Mouse (Mus musculus) layer of hippocampus, postnatal 25 days (tissue): ENCODE measurements around the gene Apba1. TPM values are rescaled to one million over a fixed set of nuclear protein-coding genes. Genes with fewer than 3 reads are reported as not detected.

ENCODE experiments used
- DNase-seq, 2 experiments: peaks; one replicate each; pipeline ENCODE4 v3.0.0; 2022; ENCODE audit warnings: mixed read lengths in 2 of 2, low spot score in 1 of 2; ENCODE audit errors: extremely low spot score in 1 of 2
- total RNA-seq, 2 experiments: library from RNA; stranded (reverse); gene quantifications; 2 replicates each; pipeline ENCODE4 v1.2.3; 2021

The Apba1 gene
- total RNA-seq, 2 experiments from 2014 or later: 113 to 119 TPM

DNA sequence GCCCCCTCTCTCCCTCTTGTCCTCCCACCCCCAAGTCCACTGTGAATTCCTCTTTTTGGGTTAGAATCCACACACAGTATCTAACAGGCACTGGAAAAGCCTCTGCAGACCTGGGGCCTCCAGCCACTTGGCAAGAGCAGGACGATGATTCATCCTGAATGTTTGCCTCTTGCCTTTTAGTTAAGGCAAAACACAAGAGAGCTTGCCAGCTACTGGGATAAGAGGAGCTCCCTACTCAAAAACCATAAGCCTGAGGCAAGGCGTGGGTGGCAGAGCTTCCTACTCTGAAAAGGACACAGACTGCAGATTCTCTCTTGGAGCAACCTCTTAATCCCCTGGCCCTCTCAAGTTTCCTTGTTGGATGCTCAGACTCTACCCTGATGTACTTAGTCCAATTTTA lies 208.5 kb downstream of the Apba1 start:
- DNase-seq: no peak

DNA sequence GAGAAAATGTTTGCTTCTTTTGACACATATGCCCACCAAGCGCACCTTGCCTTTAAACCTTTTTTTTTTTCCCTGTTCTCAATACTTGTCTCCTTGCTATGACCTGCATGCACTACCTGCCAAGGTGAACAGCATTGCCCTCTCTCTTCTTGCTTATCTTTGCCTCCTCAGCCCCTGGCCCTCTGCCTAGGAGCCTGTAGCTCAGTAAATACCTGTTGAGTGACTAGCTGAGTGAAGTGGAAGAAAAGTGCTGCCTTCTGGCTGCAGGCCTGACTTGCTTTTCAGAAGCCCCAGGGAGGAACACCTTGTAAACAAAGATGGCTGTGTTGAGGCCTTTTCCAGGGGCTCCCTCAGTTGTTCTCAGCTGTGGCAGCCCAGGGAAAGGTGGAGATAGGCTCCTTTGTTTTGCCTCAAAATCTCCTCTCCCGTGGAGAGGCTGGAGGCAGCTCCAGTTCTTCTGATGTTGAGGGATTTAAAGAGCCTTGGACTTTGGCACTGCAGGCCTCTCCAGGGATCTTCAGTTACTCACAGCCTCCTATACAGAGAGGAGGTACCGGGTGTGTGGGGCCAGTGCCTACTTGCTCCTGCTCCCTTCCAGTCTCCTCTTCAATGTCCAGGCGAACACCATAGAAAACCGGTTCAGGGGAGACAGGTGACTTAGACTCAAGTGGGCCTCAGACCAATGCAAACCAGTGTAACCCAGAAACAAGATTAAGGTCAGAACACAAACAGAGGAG lies 209.6 kb downstream of the Apba1 start:
- no peak for DNase-seq

DNA sequence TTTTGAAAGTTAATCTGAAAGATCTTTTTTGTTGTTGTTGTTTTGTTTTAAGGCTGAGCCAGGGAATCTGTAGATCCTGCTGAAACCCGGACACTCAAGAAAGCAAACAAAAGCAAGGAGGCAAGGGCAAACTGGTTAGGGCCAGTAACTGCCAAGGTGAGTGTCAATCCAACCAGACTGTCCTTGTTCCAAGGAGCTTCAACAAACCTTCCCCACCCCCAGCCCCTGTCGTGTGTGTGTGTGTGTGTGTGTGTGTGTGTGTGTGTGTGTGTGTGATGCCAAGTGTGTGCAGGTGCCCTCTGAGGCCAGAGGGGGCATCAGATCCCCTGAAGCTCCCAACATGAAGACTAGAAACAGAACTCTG lies 210.2 kb downstream of the Apba1 start:
- DNase-seq: no peak

DNA sequence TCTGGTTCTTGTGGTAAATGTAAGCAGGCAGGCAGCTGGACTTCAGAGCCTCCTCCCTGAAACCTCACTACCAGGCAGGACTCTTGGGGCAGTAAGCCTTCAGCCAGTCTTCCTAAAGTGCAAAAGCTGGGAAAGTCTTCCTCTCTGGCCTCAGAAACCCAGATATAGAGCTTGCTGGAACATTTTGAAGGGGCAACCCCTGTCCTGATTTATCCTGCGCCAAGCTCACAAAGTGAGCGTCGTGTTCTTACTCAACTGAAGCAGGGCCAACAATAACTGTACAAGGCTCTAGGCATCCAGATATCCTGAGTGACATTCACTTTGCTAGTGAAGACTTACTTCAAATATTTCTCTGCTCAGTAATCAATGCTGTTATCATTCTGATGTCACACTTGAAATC lies 211.7 kb downstream of the Apba1 start:
- DNase-seq: no peak

DNA sequence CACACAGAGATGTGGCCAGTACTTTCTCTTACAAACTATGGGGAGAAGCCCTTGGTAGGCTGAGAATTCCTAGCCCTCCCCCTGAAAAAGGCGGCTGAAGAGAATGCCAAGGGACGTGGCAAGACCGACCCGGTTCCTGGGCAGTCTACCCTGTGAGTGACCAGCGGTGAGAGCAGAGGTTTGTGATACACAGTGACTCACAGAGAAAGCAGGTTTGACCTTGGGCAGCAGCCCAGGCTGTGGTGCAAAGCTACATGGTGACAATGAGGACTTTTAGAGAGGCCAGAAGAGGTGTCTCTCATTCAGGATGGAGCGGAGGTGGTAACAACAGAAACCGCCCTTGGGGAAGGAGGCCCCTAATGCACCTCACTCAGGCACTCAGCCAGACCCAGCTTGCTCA lies 212.7 kb downstream of the Apba1 start:
- no peak for DNase-seq

DNA sequence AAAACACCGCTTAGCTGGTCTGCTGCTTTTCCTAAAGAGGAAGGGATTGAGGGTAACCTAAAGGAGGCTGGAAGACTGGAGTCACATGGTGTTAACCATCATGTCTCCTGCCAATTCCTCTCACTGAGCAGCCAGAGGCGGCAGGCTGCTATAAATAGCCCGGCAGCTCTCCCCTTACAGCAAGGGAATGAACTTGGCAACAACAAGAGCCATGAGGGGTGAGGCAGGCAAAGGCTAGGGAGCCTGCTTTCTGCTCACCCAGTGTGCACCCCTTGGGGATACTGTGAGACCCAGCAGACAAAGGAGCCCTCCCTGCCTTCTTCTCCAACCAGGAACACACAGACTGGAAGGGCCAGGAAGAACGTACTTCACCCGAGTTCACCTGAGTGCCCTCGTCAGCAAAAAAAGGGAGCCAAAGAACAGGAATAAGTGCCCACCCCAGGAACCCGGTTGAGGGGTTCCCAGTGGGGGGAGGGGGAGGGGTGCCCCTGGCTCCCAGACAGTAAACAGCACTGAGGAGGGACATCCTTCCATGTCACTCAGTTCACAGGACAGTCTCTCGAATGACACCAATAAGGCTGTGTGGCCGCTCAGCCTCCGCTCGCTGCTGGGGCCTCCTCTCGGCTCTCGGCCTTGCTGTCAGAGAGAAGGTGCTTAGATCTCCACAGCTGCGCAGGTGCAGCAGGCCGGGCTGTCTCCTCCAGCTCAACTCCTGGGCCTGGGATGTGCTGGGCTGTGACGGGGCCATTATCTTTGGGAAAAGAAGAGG lies 214.4 kb downstream of the Apba1 start:
- no peak for DNase-seq

DNA sequence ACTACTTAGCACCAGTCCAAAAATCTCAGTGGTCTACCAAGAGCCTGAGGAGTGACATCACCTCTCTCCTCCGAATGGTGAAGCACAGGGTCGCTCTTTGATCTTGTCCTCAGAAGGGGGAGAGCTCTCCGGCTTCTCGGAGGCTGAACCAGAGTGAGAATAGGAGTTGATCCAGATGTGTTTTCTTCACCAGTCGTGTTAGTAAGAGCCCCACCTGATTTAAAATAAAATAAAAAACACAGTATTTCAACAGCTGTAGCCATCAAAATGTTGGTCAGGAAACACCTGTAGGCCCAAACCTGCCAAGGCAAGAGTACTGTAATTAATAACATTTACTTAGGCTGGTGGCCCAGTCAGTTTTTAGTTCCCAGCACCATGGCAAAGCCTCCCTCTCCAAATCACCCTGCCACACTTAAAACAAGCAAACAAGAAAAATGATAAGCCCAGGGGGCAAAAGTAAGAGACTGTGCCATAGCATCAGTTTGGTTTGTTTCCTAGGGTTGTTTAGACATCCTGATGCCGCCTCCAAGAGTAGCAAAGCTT lies 219.3 kb downstream of the Apba1 start:
- no peak for DNase-seq

DNA sequence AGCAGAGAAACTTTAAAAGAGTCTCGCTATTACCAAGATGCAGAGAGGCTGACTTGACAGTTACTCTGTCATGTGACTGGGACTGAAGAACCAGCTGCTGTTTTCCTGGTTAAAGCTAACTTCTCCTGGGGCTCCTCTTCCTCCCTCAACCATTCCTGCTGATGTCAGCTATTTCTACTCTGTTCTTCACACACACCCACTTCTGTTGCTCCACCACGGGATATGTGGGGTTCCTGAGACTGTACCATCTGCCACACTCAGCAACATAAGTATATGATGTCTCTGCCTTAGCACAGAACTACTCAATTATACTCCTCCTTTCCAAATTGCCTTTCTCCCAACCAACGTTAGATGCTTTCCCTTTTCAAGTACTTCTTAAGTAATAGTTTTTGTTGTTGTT lies 221.9 kb downstream of the Apba1 start:
- no peak for DNase-seq

DNA sequence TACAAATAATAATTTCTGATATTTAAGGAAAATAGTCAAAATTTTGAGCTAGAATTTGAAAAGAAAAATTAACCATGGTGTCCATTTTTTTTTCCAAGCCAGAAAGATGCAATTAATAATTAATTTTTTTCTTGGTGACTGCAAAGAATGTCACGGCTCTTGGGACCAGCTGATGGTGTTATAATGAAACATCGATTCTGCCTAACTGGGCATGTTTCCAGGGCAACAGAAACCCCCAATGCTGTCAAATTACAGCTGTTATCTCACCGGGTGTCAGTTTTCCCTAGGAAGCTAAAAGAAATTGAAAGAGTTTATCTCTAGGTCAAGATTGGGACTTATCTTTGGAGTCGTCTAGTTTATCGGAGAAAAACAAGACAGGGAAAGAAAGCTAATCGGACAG lies 225.5 kb downstream of the Apba1 start:
- DNase-seq: no peak

DNA sequence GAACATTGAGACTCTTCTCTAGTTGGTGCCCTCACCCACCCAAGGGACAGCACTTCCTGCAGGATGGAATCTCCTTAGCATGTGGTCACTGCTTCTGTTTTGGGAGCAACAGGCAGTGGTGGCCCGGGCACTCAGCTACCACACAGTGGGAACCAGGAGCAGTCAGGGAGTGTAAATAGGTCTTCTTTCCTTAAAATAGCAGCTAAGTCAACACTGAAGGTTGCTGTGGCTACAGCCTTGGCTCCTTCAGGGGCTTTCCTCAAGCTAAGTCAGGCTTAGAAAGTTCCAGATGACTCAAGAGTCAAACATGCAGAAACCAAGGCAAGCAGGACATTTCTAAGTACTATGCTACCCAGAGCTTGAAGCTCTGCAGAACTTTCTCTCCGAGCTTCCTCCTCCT lies 228.6 kb downstream of the Apba1 start:
- DNase-seq: no peak

DNA sequence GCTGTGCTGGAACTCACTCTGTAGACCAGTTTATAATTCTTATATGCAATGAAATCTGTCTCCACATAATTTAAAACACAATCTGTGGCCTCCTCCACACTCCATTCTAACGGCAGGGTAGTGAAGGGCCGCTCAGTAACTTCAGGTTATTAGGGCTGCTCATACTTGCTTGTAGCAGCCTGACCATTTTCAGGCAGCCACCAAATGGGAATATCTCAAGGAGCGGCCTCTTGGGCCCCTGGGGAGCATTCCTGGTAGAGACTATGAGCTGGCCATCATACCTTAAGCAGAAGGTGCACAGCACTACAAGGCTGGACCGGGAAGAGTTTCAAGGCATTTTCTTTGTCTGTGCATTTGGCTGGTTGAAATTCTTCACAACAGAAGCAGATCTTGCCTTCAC lies 229.5 kb downstream of the Apba1 start:
- DNase-seq: no peak

DNA sequence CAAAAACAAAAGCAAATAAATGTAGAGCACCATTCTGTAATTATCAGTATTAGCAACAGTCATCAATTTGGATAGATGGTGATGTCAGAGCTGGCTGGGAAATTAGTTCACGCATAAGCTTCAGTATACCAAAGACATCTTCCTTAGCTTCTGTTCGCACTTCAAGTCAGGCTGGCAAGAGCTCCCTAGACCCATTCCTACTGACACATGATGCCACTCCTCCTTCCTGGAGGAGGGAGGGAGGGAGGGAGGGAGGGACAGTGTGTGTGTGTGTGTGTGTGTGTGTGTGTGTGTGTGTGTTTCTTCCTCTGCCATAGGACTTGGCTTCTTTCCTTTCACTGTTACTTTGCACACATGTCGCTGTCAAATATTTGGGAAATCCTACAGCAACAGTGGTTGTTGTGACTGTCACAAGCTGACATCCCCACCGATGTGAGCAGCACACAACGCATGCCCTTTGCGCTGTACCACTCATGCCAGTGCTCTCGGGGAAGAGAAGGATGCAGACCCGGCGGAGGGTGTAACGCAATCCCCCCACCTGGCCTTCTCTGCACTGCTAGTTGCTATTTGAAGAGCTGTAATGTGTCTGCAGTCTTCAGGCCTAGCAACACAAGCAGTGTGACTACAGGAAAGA lies 237.2 kb downstream of the Apba1 start:
- DNase-seq: no peak

Other genes with a start within 250 kb of the Apba1 start
- gene 1700028P14Rik, start 106.1 kb upstream of the Apba1 start, total RNA-seq: 1 to 10 TPM; 1.7 to 2.9 TPM
- gene Ptar1, start 71.5 kb upstream of the Apba1 start, total RNA-seq: 10 to 100 TPM; 38.5 to 47.8 TPM